26 mouse cellular contexts compared by ENCODE assay signal in the genomic region with DNA sequence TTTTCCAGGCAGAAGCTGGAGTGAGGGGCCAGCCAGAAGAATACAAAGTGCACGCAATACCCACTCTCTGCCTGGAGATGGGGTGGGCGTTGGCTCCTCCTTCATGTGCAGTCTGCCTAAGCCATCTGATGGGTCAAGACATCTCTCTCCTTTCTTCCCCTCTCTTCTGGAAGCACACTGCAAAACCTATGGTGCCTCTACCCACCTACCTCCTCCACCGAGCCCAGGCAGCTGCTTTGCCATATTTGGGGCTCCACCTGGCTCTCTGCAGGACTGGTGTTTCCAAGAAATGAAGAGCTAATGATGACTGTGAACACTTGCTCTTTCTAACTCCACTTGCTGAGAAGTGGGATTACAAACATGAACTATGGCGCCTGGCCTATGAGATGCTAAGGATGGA.
"Had no signal": no experiment of that assay in that cellular context is flagged by ENCODE, and none has a peak within 500 bp of the region (broad histone marks: within the 10 kb centered on the region; RNA-seq: fewer than 3 reads in every experiment).

No protein-coding gene starts in this region.

- H3K27me3 ChIP-seq: hindbrain, embryonic 12.5 days; intestine, embryonic 15.5 days; limb, embryonic 12.5 days; liver, embryonic 13.5 days had no signal

- H3K9me3 ChIP-seq: heart, embryonic 10.5 days; heart, embryonic 12.5 days; hindbrain, embryonic 10.5 days; hindbrain, embryonic 12.5 days; intestine, embryonic 15.5 days; limb, embryonic 10.5 days; limb, embryonic 12.5 days; liver, embryonic 13.5 days had no signal

- H3K27ac ChIP-seq: gastrocnemius, adult 2 months; heart, embryonic 10.5 days; hindbrain, embryonic 10.5 days; hindbrain, embryonic 12.5 days; hindbrain, embryonic 14.5 days; intestine, embryonic 15.5 days; layer of hippocampus, adult 2 months; limb, embryonic 10.5 days; limb, embryonic 12.5 days; liver, embryonic 13.5 days had no signal

- H3K9ac ChIP-seq: heart, embryonic 12.5 days; hindbrain, embryonic 12.5 days; hindbrain, embryonic 14.5 days; intestine, embryonic 15.5 days; limb, embryonic 12.5 days; liver, embryonic 13.5 days had no signal

- DNase-seq: gastrocnemius, adult 2 months; gastrocnemius, postnatal 10 days; gastrocnemius, postnatal 25 days; heart, adult 18-20 months; heart, postnatal 10 days; heart, postnatal 4 days; kidney, adult 18-20 months; kidney, adult 8-10 months; kidney, postnatal 10 days; kidney, postnatal 25 days; kidney, postnatal 4 days; liver; liver, embryonic 13.5 days had no signal

- H3K36me3 ChIP-seq: heart, embryonic 10.5 days; heart, embryonic 12.5 days; hindbrain, embryonic 10.5 days; hindbrain, embryonic 12.5 days; intestine, embryonic 15.5 days; limb, embryonic 10.5 days; limb, embryonic 12.5 days; liver, embryonic 13.5 days had no signal

- H3K4me3 ChIP-seq: gastrocnemius, adult 2 months; heart, embryonic 10.5 days; heart, embryonic 12.5 days; hindbrain, embryonic 10.5 days; hindbrain, embryonic 12.5 days; intestine, embryonic 15.5 days; layer of hippocampus, adult 2 months; limb, embryonic 10.5 days; limb, embryonic 12.5 days; liver, embryonic 13.5 days had no signal

- H3K4me2 ChIP-seq: heart, embryonic 12.5 days; hindbrain, embryonic 12.5 days; hindbrain, embryonic 14.5 days; intestine, embryonic 15.5 days; limb, embryonic 12.5 days; liver, embryonic 11.5 days; liver, embryonic 13.5 days had no signal

- H3K4me1 ChIP-seq: heart, embryonic 10.5 days; heart, embryonic 12.5 days; intestine, embryonic 15.5 days; limb, embryonic 10.5 days; liver, embryonic 13.5 days had no signal

- ATAC-seq: hindbrain, embryonic 16.5 days; inflammation-experienced regulatory T-cells, adult 6 months; intestine, embryonic 15.5 days; intestine, postnatal 0 days had no signal
